Mouse (Mus musculus): ENCODE data around the gene Kif20b.

Gene Kif20b

GRCm38 (mm10) chr19:34920531-34920930 is 1.6 kb upstream of the Kif20b start:
- 82% methylated on average over 3 of the region's 3 CpGs for WGBS

GRCm38 (mm10) chr19:34921253-34921651 is 909 bp upstream of the Kif20b start:
- WGBS = 18% methylated on average over 7 of the region's 7 CpGs

- 1% methylated on average over 9 of the region's 9 CpGs for WGBS
Observed at GRCm38 (mm10) chr19:34922603-34922963, 422 bp downstream of the Kif20b start.

GRCm38 (mm10) chr19:34947206-34947605 is 25.0 kb downstream of the Kif20b start:
- 79% methylated on average over 1 of the region's 1 CpGs for WGBS

GRCm38 (mm10) chr19:34953842-34954541 is 31.8 kb downstream of the Kif20b start:
- WGBS = 91% methylated on average over 11 of the region's 11 CpGs

GRCm38 (mm10) chr19:34959369-34959768 is 37.2 kb downstream of the Kif20b start:
- 34% methylated on average over 11 of the region's 11 CpGs for WGBS

- 58% methylated on average over 2 of the region's 2 CpGs for WGBS
Observed at GRCm38 (mm10) chr19:34984742-34985141, 62.6 kb downstream of the Kif20b start.

- WGBS = 54% methylated on average over 4 of the region's 4 CpGs
Observed at GRCm38 (mm10) chr19:34990443-34990842, 68.3 kb downstream of the Kif20b start.

- 4% methylated on average over 1 of the region's 1 CpGs for WGBS
Observed at GRCm38 (mm10) chr19:34992969-34993527, 70.9 kb downstream of the Kif20b start.

- 80% methylated on average over 3 of the region's 3 CpGs for WGBS
Observed at GRCm38 (mm10) chr19:35015058-35015457, 92.9 kb downstream of the Kif20b start.

- WGBS = 71% methylated on average over 4 of the region's 4 CpGs
Observed at GRCm38 (mm10) chr19:35017474-35018208, 95.5 kb downstream of the Kif20b start.

GRCm38 (mm10) chr19:35018209-35018581 is 96.0 kb downstream of the Kif20b start:
- WGBS = 65% methylated on average over 4 of the region's 4 CpGs

Data from cerebral cortex, adult 2 months (tissue).